Mouse (Mus musculus) forebrain, embryonic 10.5 days (tissue): ENCODE data around the gene Adamtsl2. TPM values are rescaled to one million over a fixed set of nuclear protein-coding genes. Genes with fewer than 3 reads are reported as not detected.

Source experiments
- DNase-seq: peaks from one replicate; pipeline ENCODE4 v3.0.0-alpha.2; 2017; ENCODE audit warnings: low spot score; ENCODE audit errors: extremely low spot score
- H3K27ac ChIP-seq: fragments of 300-500 bp; sonication (generic); 2 replicates; pipeline ENCODE4 v1.5.1; 2016; ENCODE audit warnings: mild to moderate bottlenecking
- H3K27me3 ChIP-seq: fragments of 300-500 bp; sonication (generic); 2 replicates; pipeline ENCODE4 v1.6.1; 2016; ENCODE audit warnings: mild to moderate bottlenecking; ENCODE audit not compliant: poor library complexity, severe bottlenecking
- H3K36me3 ChIP-seq: fragments of 300-500 bp; sonication (generic); replicated peaks from 2 replicates; pipeline ENCODE4 v1.6.1; 2016; ENCODE audit warnings: mild to moderate bottlenecking, moderate library complexity
- H3K4me1 ChIP-seq: fragments of 300-500 bp; sonication (generic); 2 replicates; pipeline ENCODE4 v1.6.1; 2016
- H3K4me3 ChIP-seq: fragments of 300-500 bp; sonication (generic); 2 replicates; pipeline ENCODE4 v1.5.1; 2016; ENCODE audit warnings: mild to moderate bottlenecking, moderate library complexity
- H3K9me3 ChIP-seq: fragments of 300-500 bp; sonication (generic); 2 replicates; pipeline ENCODE4 v1.6.1; 2016; ENCODE audit warnings: mild to moderate bottlenecking, moderate library complexity
- WGBS: fragments of 180-500 bp; shearing (Covaris S2); methylation state at CpG from one replicate; pipeline ENCODE4 v1.1.7; 2016; 5-methylcytosine and 5-hydroxymethylcytosine counted together
- polyA plus RNA-seq: library from polyadenylated mRNA; unstranded; fragments of >200 nt; fragmentation: Nextera tagmentation; extraction: Ambion mirVana; gene quantifications from 2 replicates; pipeline ENCODE4 v1.2.1, GENCODE M21; 2016

Adamtsl2 gene
- polyA plus RNA-seq, 1 experiment from 2014 or later = 5.3 TPM

- WGBS = 70% methylated on average over 12 of the region's 12 CpGs
- no peaks in the 10 kb centered on the region for H3K36me3 ChIP-seq
- no peaks in the 10 kb centered on the region for H3K9me3 ChIP-seq
- H3K27me3 ChIP-seq = no peaks in the 10 kb centered on the region
- no peak overlapping the region for H3K4me3 ChIP-seq
- H3K27ac ChIP-seq = no peak overlapping the region
- no peaks in the 10 kb centered on the region for H3K4me1 ChIP-seq
- DNase-seq = no peak
These were observed 20.4 kb upstream of the Adamtsl2 start for GRCm38 (mm10) chr2:27058751-27059150.

- no peak overlapping the region for H3K27ac ChIP-seq
- no peak overlapping the region for H3K4me3 ChIP-seq
- no peaks in the 10 kb centered on the region for H3K9me3 ChIP-seq
- DNase-seq = no peak
- H3K4me1 ChIP-seq = no peaks in the 10 kb centered on the region
- 88% methylated on average over 9 of the region's 9 CpGs for WGBS
- H3K36me3 ChIP-seq = no peaks in the 10 kb centered on the region
- H3K27me3 ChIP-seq = no peaks in the 10 kb centered on the region
These were observed 20.0 kb upstream of the Adamtsl2 start for GRCm38 (mm10) chr2:27059187-27059586.

- Histone ChIP-seq H3K4me3 (no peak overlapping the region), H3K4me1 (peaks cover 4% of the 10 kb centered on the region; the same call in 1 of the 2 replicates), H3K27me3 (no peaks in the 10 kb centered on the region), H3K27ac (no peak overlapping the region), H3K9me3 (0 out of 2 replicates have a peak, but pooled peaks cover 3% of the 10 kb centered on the region), H3K36me3 (no peaks in the 10 kb centered on the region)
- DNase-seq = no peak
- 86% methylated on average over 2 of the region's 2 CpGs for WGBS
These were observed 12.1 kb upstream of the Adamtsl2 start for GRCm38 (mm10) chr2:27067124-27067523.

GRCm38 (mm10) chr2:27067996-27068395 is 11.2 kb upstream of the Adamtsl2 start:
- Histone ChIP-seq H3K36me3 (no peaks in the 10 kb centered on the region), H3K4me1 (peaks cover 4% of the 10 kb centered on the region; the same call in 1 of the 2 replicates), H3K27ac (no peak overlapping the region), H3K4me3 (no peak overlapping the region), H3K9me3 (0 out of 2 replicates have a peak, but pooled peaks cover 3% of the 10 kb centered on the region), H3K27me3 (no peaks in the 10 kb centered on the region)
- DNase-seq = no peak
- 63% methylated on average over 2 of the region's 2 CpGs for WGBS

- no peak overlapping the region for H3K4me3 ChIP-seq
- no peak overlapping the region for H3K27ac ChIP-seq
- H3K36me3 ChIP-seq = no peaks in the 10 kb centered on the region
- no peak for DNase-seq
- H3K27me3 ChIP-seq = no peaks in the 10 kb centered on the region
- peaks cover 12% of the 10 kb centered on the region for H3K4me1 ChIP-seq
- 0 out of 2 replicates have a peak, but pooled peaks cover 3% of the 10 kb centered on the region for H3K9me3 ChIP-seq
- WGBS = 73% methylated on average over 3 of the region's 3 CpGs
These were observed 9.5 kb upstream of the Adamtsl2 start for GRCm38 (mm10) chr2:27069646-27070045.

- Histone ChIP-seq H3K27me3 (no peaks in the 10 kb centered on the region), H3K4me1 (peaks cover 12% of the 10 kb centered on the region), H3K9me3 (no peaks in the 10 kb centered on the region), H3K27ac (no peak overlapping the region), H3K4me3 (no peak overlapping the region), H3K36me3 (no peaks in the 10 kb centered on the region)
- 86% methylated on average over 2 of the region's 2 CpGs for WGBS
- no peak for DNase-seq
These were observed 8.8 kb upstream of the Adamtsl2 start for GRCm38 (mm10) chr2:27070247-27070813.

GRCm38 (mm10) chr2:27071137-27071536 is 8.0 kb upstream of the Adamtsl2 start:
- no peak overlapping the region for H3K27ac ChIP-seq
- no peak overlapping the region for H3K4me3 ChIP-seq
- H3K9me3 ChIP-seq = no peaks in the 10 kb centered on the region
- H3K4me1 ChIP-seq = peaks cover 12% of the 10 kb centered on the region
- H3K27me3 ChIP-seq = no peaks in the 10 kb centered on the region
- no peak for DNase-seq
- WGBS = 78% methylated on average over 4 of the region's 4 CpGs
- no peaks in the 10 kb centered on the region for H3K36me3 ChIP-seq

GRCm38 (mm10) chr2:27071978-27072377 is 7.2 kb upstream of the Adamtsl2 start, which contains the start of gene Mymk:
Gene Mymk, minus strand, starts transcription at chr2:27072179.
- no peak within 1 kb of the TSS for H3K27ac ChIP-seq
- H3K4me1 ChIP-seq = peaks cover 12% of the 10 kb centered on the region
- H3K9me3 ChIP-seq = no peaks in the 10 kb centered on the region
- H3K4me3 ChIP-seq = no peak within 1 kb of the TSS
- no peaks in the 10 kb centered on the region for H3K36me3 ChIP-seq
- 81% methylated on average over 2 of the region's 2 CpGs for WGBS
- no peaks in the 10 kb centered on the region for H3K27me3 ChIP-seq
- no peak for DNase-seq

GRCm38 (mm10) chr2:27073407-27073806 is 5.8 kb upstream of the Adamtsl2 start:
- whole genome bisulfite sequencing = 83% methylated on average over 4 of the region's 4 CpGs
- no peak for DNase-seq
- peaks cover 20% of the 10 kb centered on the region for H3K4me1 ChIP-seq
- no peaks in the 10 kb centered on the region for H3K36me3 ChIP-seq
- H3K27ac ChIP-seq = no peak overlapping the region
- H3K4me3 ChIP-seq = no peak overlapping the region
- H3K9me3 ChIP-seq = no peaks in the 10 kb centered on the region
- H3K27me3 ChIP-seq = peaks cover 11% of the 10 kb centered on the region

- DNase-seq = no peak
- Histone ChIP-seq H3K27me3 (peaks cover 19% of the 10 kb centered on the region), H3K27ac (no peak overlapping the region), H3K4me3 (no peak overlapping the region), H3K36me3 (no peaks in the 10 kb centered on the region), H3K4me1 (peaks cover 30% of the 10 kb centered on the region), H3K9me3 (no peaks in the 10 kb centered on the region)
- 92% methylated on average over 4 of the region's 4 CpGs for WGBS
These were observed 4.4 kb upstream of the Adamtsl2 start for GRCm38 (mm10) chr2:27074804-27075203.

- H3K4me1 ChIP-seq = peaks cover 36% of the 10 kb centered on the region
These were observed 3.7 kb upstream of the Adamtsl2 start for GRCm38 (mm10) chr2:27075485-27075884.

GRCm38 (mm10) chr2:27077655-27078244 is 1.4 kb upstream of the Adamtsl2 start:
- peaks cover 25% of the 10 kb centered on the region for H3K27me3 ChIP-seq
- no peaks in the 10 kb centered on the region for H3K36me3 ChIP-seq
- peaks cover 36% of the 10 kb centered on the region for H3K4me1 ChIP-seq
- H3K4me3 ChIP-seq = no peak overlapping the region
- DNase-seq = no peak
- no peak overlapping the region for H3K27ac ChIP-seq
- WGBS = 64% methylated on average over 10 of the region's 10 CpGs
- no peaks in the 10 kb centered on the region for H3K9me3 ChIP-seq

More at GRCm38 (mm10) chr2:27075485-27075884, 3.7 kb upstream of the Adamtsl2 start:
- H3K4me3 ChIP-seq = no peak overlapping the region
- DNase-seq = no peak
- WGBS = 68% methylated on average over 3 of the region's 3 CpGs
- H3K36me3 ChIP-seq = no peaks in the 10 kb centered on the region
- H3K9me3 ChIP-seq = no peaks in the 10 kb centered on the region
- H3K27me3 ChIP-seq = peaks cover 25% of the 10 kb centered on the region
- H3K27ac ChIP-seq = no peak overlapping the region

- no peak overlapping the region for H3K27ac ChIP-seq
- H3K4me3 ChIP-seq = no peak overlapping the region
- H3K9me3 ChIP-seq = no peaks in the 10 kb centered on the region
- H3K4me1 ChIP-seq = peaks cover 36% of the 10 kb centered on the region
- H3K36me3 ChIP-seq = no peaks in the 10 kb centered on the region
- 28% methylated on average over 2 of the region's 2 CpGs for WGBS
- H3K27me3 ChIP-seq = peaks cover 25% of the 10 kb centered on the region
- no peak for DNase-seq
These were observed 867 bp upstream of the Adamtsl2 start for GRCm38 (mm10) chr2:27078312-27078711.
